Mouse (Mus musculus) kidney, adult 2 months (tissue): ENCODE measurements at regions not wholly inside any gene's neighbourhood (a gene's known extent, or its start where the extent isn't known, plus 50 kb on each side); places are given as distances from the start of the nearest gene placed in this dataset.

ENCODE experiments used
- CTCF ChIP-seq: fragments of 200-500 bp; conservative IDR thresholded peaks from 2 replicates; pipeline ENCODE4 v1.5.1; 2011; ENCODE audit warnings: low read depth, mild to moderate bottlenecking, control low read depth, low read length, moderate library complexity, mixed read lengths; ENCODE audit not compliant: insufficient read depth, insufficient read length
- POLR2A ChIP-seq: fragments of 200-500 bp; IDR thresholded peaks from one replicate; pipeline ENCODE4 v1.6.1; 2011; ENCODE audit warnings: low read depth, low read length, control low read depth

DNA sequence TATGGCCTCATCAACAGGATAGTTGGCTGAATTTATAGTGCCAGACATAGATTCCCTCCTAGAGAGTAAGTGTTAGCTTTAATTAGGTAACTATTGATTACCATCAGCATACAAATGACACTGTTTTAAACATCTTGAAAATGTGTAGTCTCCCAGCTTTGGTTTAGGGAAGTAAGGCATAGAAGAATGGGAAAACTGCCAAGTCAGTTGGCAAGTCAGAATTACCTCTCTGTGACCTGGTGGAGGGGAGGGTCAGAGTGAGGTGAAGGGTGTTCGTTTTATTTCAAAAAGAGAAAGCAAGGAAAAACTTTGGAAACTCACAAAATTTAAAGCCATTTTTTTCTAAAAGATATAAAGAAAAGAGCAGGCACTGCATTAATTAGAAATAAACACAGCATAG, 680.2 kb upstream of the Kif18a start:
- TF ChIP-seq POLR2A (no peak), CTCF (no peak)
